In genomic region chr7:57992406-57993223, GRCm38 (mm10) we compare ENCODE assay signal across 14 mouse cellular contexts.
DNase-seq lines count a peak whose midpoint lies in the region; ATAC-seq lines count a peak whose summit lies in the region.
"Had no signal": no experiment of that assay in that cellular context is flagged by ENCODE, and none has a peak within 500 bp of the region (broad histone marks: within the 10 kb centered on the region; RNA-seq: fewer than 3 reads in every experiment).

No protein-coding gene starts in this region.

- H3K4me1 ChIP-seq in stomach, embryonic 16.5 days (ENCODE audit: control insufficient read depth, insufficient read depth, low read length), result peaks cover 7% of the 10 kb centered on the region; the same call in 1 of the 2 replicates
- H3K4me1 ChIP-seq: embryonic facial prominence, embryonic 13.5 days; limb, embryonic 12.5 days had no signal

- WGBS in stomach, embryonic 16.5 days, result 39% methylated on average over 11 of the region's 11 CpGs

- ATAC-seq in frontal cortex, adult (ENCODE audit: low TSS enrichment), result peak; percentile 82
- peak; percentile 47; the same call in 1 of the 2 replicates for ATAC-seq in stomach, embryonic 16.5 days (ENCODE audit: insufficient read depth, low FRiP score)
- ATAC-seq: liver, postnatal 0 days had no signal

- H3K4me2 ChIP-seq in stomach, embryonic 16.5 days (ENCODE audit: low read depth, low read length), result peak overlapping the region; percentile 19; the same call in 1 of the 2 replicates
- H3K4me2 ChIP-seq: embryonic facial prominence, embryonic 13.5 days; limb, embryonic 12.5 days had no signal

- H3K36me3 ChIP-seq in stomach, embryonic 16.5 days (ENCODE audit: control insufficient read depth, insufficient read depth, low read length), result no peaks in the 10 kb centered on the region
- H3K36me3 ChIP-seq: embryonic facial prominence, embryonic 13.5 days; limb, embryonic 12.5 days had no signal

- no peak overlapping the region for H3K9ac ChIP-seq in stomach, embryonic 16.5 days (ENCODE audit: low read length)
- H3K9ac ChIP-seq: embryonic facial prominence, embryonic 13.5 days; limb, embryonic 12.5 days; liver, postnatal 0 days had no signal

- no peak overlapping the region for H3K4me3 ChIP-seq in stomach, embryonic 16.5 days (replicated peaks; ENCODE audit: low read length)
- H3K4me3 ChIP-seq: embryonic facial prominence, embryonic 13.5 days; limb, embryonic 12.5 days had no signal

- H3K27ac ChIP-seq in stomach, embryonic 16.5 days (ENCODE audit: low read length), result no peak overlapping the region; the same call in 1 of the 2 replicates
- H3K27ac ChIP-seq: embryonic facial prominence, embryonic 13.5 days; limb, embryonic 12.5 days had no signal

- no peaks in the 10 kb centered on the region for H3K9me3 ChIP-seq in stomach, embryonic 16.5 days (replicated peaks; ENCODE audit: control insufficient read depth, low read length)
- H3K9me3 ChIP-seq: embryonic facial prominence, embryonic 13.5 days; limb, embryonic 12.5 days had no signal

- H3K27me3 ChIP-seq in stomach, embryonic 16.5 days (ENCODE audit: control insufficient read depth, insufficient read depth, low read length), result no peaks in the 10 kb centered on the region
- H3K27me3 ChIP-seq: embryonic facial prominence, embryonic 13.5 days; limb, embryonic 12.5 days had no signal

- no peak for DNase-seq in frontal cortex, postnatal 25 days (ENCODE audit: low spot score in 2 of 2)
- peak; percentile 26 to 56 for DNase-seq in right cerebral cortex, postnatal 10 days (ENCODE audit: low spot score in 2 of 2)
- DNase-seq in right cerebral cortex, postnatal 14 days, result no peak
- peak; percentile 34 to 54 for DNase-seq in layer of hippocampus, postnatal 36 days
- no peak for DNase-seq in adrenal gland, postnatal 14 days
- DNase-seq in kidney, adult 9 months, result no peak
- DNase-seq: cerebellum, adult 9-10 months; heart, postnatal 36 days; kidney, postnatal 14 days; liver, postnatal 0 days had no signal

Comparison
In these comparisons a context has a peak if more than half of its experiments do, and no peak if none do; other contexts are left out.
1. DNase-seq: peak in right cerebral cortex, postnatal 10 days (2 of 2) and layer of hippocampus, postnatal 36 days (2 of 2); none in frontal cortex, postnatal 25 days (0 of 2), right cerebral cortex, postnatal 14 days (single experiment), adrenal gland, postnatal 14 days (single experiment) and kidney, adult 9 months (single experiment).